Mouse (Mus musculus): ENCODE results near the gene Klhl12. TPM values are rescaled to one million over a fixed set of nuclear protein-coding genes. Genes with fewer than 3 reads are reported as not detected.
"Not testable (repeated sequence)": the region's sequence is repeated elsewhere in the genome, so short reads cannot be mapped to it uniquely, and the experiment has no call there.

Gene Klhl12
- total and polyA plus RNA-seq, 2 experiments from 2014 or later: 13.6 to 17.5 TPM

- no peak overlapping the region for H3K9ac ChIP-seq (replicated peaks; ENCODE audit: low read depth, low read length)
- TF ChIP-seq CTCF (IDR thresholded peaks at IDR 0.05; ENCODE audit: low read depth) (no peak), EP300 (IDR thresholded peaks at IDR 0.05; ENCODE audit: low read depth) (no peak)
- 90% methylated on average over 3 of the region's 3 CpGs for WGBS
- no peaks in the 10 kb centered on the region for H3K36me3 ChIP-seq (replicated peaks; ENCODE audit: control insufficient read depth, insufficient read depth, low read length)
- ATAC-seq (ENCODE audit: insufficient read depth, low read depth) (no peak), DNase-seq (ENCODE audit: low spot score) (no peak)
- H3K27me3 ChIP-seq (ENCODE audit: control insufficient read depth, insufficient read depth, low read length): no peaks in the 10 kb centered on the region
- H3K4me2 ChIP-seq (ENCODE audit: low read depth, low read length): no peak overlapping the region
- no peak overlapping the region for H3K27ac ChIP-seq (ENCODE audit: low read depth)
- no peaks in the 10 kb centered on the region for H3K9me3 ChIP-seq (replicated peaks; ENCODE audit: control insufficient read depth, low read length)
- H3K4me3 ChIP-seq (ENCODE audit: low read depth, low read length): no peak overlapping the region
- no peaks in the 10 kb centered on the region for H3K4me1 ChIP-seq (ENCODE audit: control insufficient read depth, insufficient read depth)
Observed at GRCm38 (mm10) chr1:134442394-134442793, 12.9 kb upstream of the Klhl12 start.

GRCm38 (mm10) chr1:134443288-134443687 is 12.0 kb upstream of the Klhl12 start:
- ATAC-seq (ENCODE audit: insufficient read depth, low read depth); H3K27me3 ChIP-seq (ENCODE audit: control insufficient read depth, insufficient read depth, low read length); DNase-seq (ENCODE audit: low spot score); H3K36me3 ChIP-seq (replicated peaks; ENCODE audit: control insufficient read depth, insufficient read depth, low read length); H3K4me2 ChIP-seq (ENCODE audit: low read depth, low read length); H3K9me3 ChIP-seq (replicated peaks; ENCODE audit: control insufficient read depth, low read length); H3K27ac ChIP-seq (ENCODE audit: low read depth); H3K9ac ChIP-seq (replicated peaks; ENCODE audit: low read depth, low read length); H3K4me1 ChIP-seq (ENCODE audit: control insufficient read depth, insufficient read depth); H3K4me3 ChIP-seq (ENCODE audit: low read depth, low read length): not testable (repeated sequence)
- WGBS: 79% methylated on average over 1 of the region's 1 CpGs

GRCm38 (mm10) chr1:134445418-134445817 is 9.9 kb upstream of the Klhl12 start:
- Histone ChIP-seq H3K4me2 (ENCODE audit: low read depth, low read length) (no peak overlapping the region), H3K27me3 (ENCODE audit: control insufficient read depth, insufficient read depth, low read length) (no peaks in the 10 kb centered on the region), H3K27ac (ENCODE audit: low read depth) (no peak overlapping the region), H3K9me3 (replicated peaks; ENCODE audit: control insufficient read depth, low read length) (no peaks in the 10 kb centered on the region), H3K4me1 (ENCODE audit: control insufficient read depth, insufficient read depth) (no peaks in the 10 kb centered on the region), H3K36me3 (replicated peaks; ENCODE audit: control insufficient read depth, insufficient read depth, low read length) (no peaks in the 10 kb centered on the region), H3K9ac (replicated peaks; ENCODE audit: low read depth, low read length) (no peak overlapping the region), H3K4me3 (ENCODE audit: low read depth, low read length) (no peak overlapping the region)
- DNase-seq (ENCODE audit: low spot score) (no peak), ATAC-seq (ENCODE audit: insufficient read depth, low read depth) (no peak)
- TF ChIP-seq CTCF (IDR thresholded peaks at IDR 0.05; ENCODE audit: low read depth) (no peak), EP300 (IDR thresholded peaks at IDR 0.05; ENCODE audit: low read depth) (no peak)
- WGBS: 71% methylated on average over 2 of the region's 2 CpGs

- WGBS: 48% methylated on average over 3 of the region's 3 CpGs
Observed at GRCm38 (mm10) chr1:134448537-134448936, 6.8 kb upstream of the Klhl12 start.

GRCm38 (mm10) chr1:134450201-134450600 is 5.1 kb upstream of the Klhl12 start:
- no peak overlapping the region for H3K4me3 ChIP-seq (ENCODE audit: low read depth, low read length)
- ATAC-seq (ENCODE audit: insufficient read depth, low read depth): no peak
- no peak for DNase-seq (ENCODE audit: low spot score)
- H3K27ac ChIP-seq (ENCODE audit: low read depth): no peak overlapping the region
- H3K4me2 ChIP-seq (ENCODE audit: low read depth, low read length): no peak overlapping the region
- peaks cover 6% of the 10 kb centered on the region; the same call in 1 of the 2 replicates for H3K4me1 ChIP-seq (ENCODE audit: control insufficient read depth, insufficient read depth)
- WGBS: 78% methylated on average over 4 of the region's 4 CpGs
- no peaks in the 10 kb centered on the region for H3K9me3 ChIP-seq (replicated peaks; ENCODE audit: control insufficient read depth, low read length)
- TF ChIP-seq CTCF (IDR thresholded peaks at IDR 0.05; ENCODE audit: low read depth) (no peak; the same call in 1 of the 2 replicates), EP300 (IDR thresholded peaks at IDR 0.05; ENCODE audit: low read depth) (no peak)
- H3K27me3 ChIP-seq (ENCODE audit: control insufficient read depth, insufficient read depth, low read length): no peaks in the 10 kb centered on the region
- H3K9ac ChIP-seq (replicated peaks; ENCODE audit: low read depth, low read length): no peak overlapping the region
- H3K36me3 ChIP-seq (replicated peaks; ENCODE audit: control insufficient read depth, insufficient read depth, low read length): no peaks in the 10 kb centered on the region

More at GRCm38 (mm10) chr1:134448537-134448936, 6.8 kb upstream of the Klhl12 start:
- not testable (repeated sequence) for H3K9ac ChIP-seq (replicated peaks; ENCODE audit: low read depth, low read length); ATAC-seq (ENCODE audit: insufficient read depth, low read depth); H3K27me3 ChIP-seq (ENCODE audit: control insufficient read depth, insufficient read depth, low read length); H3K36me3 ChIP-seq (replicated peaks; ENCODE audit: control insufficient read depth, insufficient read depth, low read length); H3K27ac ChIP-seq (ENCODE audit: low read depth); H3K4me1 ChIP-seq (ENCODE audit: control insufficient read depth, insufficient read depth); DNase-seq (ENCODE audit: low spot score); H3K4me3 ChIP-seq (ENCODE audit: low read depth, low read length); H3K9me3 ChIP-seq (replicated peaks; ENCODE audit: control insufficient read depth, low read length); H3K4me2 ChIP-seq (ENCODE audit: low read depth, low read length)

- DNase-seq (ENCODE audit: low spot score): peak; percentile 22
- Histone ChIP-seq H3K27ac (ENCODE audit: low read depth) (no peak overlapping the region), H3K9me3 (replicated peaks; ENCODE audit: control insufficient read depth, low read length) (no peaks in the 10 kb centered on the region), H3K4me1 (ENCODE audit: control insufficient read depth, insufficient read depth) (peaks cover 9% of the 10 kb centered on the region), H3K4me3 (ENCODE audit: low read depth, low read length) (no peak overlapping the region), H3K27me3 (ENCODE audit: control insufficient read depth, insufficient read depth, low read length) (no peaks in the 10 kb centered on the region), H3K36me3 (replicated peaks; ENCODE audit: control insufficient read depth, insufficient read depth, low read length) (no peaks in the 10 kb centered on the region), H3K9ac (replicated peaks; ENCODE audit: low read depth, low read length) (no peak overlapping the region), H3K4me2 (ENCODE audit: low read depth, low read length) (no peak overlapping the region)
- TF ChIP-seq EP300 (IDR thresholded peaks at IDR 0.05; ENCODE audit: low read depth) (no peak), CTCF (IDR thresholded peaks at IDR 0.05; ENCODE audit: low read depth) (peak; percentile 68)
- WGBS: 35% methylated on average over 3 of the region's 3 CpGs
- ATAC-seq (ENCODE audit: insufficient read depth, low read depth): no peak
Observed at GRCm38 (mm10) chr1:134450986-134451385, 4.3 kb upstream of the Klhl12 start.

All from heart, postnatal 0 days (tissue).